Mouse (Mus musculus) liver, embryonic 15.5 days (tissue): ENCODE results near the gene Ttc16. TPM values are rescaled to one million over a fixed set of nuclear protein-coding genes. Genes with fewer than 3 reads are reported as not detected.

Experiments
- ATAC-seq: fragments of 200-750 bp; cut with Nextera tagmentation; 2 replicates; pipeline ENCODE4 v1.8.0; 2017; ENCODE audit warnings: moderate number of reproducible peaks, mild to moderate bottlenecking, moderate library complexity; ENCODE audit not compliant: insufficient read depth
- H3K27ac ChIP-seq: fragments of 300-500 bp; sonication (generic); replicated peaks from 2 replicates; pipeline ENCODE4 v1.5.1; 2015; ENCODE audit warnings: mild to moderate bottlenecking, inconsistent platforms
- H3K27me3 ChIP-seq: fragments of 300-500 bp; sonication (generic); 2 replicates; pipeline ENCODE4 v1.6.1; 2015; ENCODE audit warnings: mild to moderate bottlenecking, inconsistent platforms
- H3K36me3 ChIP-seq: fragments of 300-500 bp; sonication (generic); replicated peaks from 2 replicates; pipeline ENCODE4 v1.6.1; 2015; ENCODE audit warnings: moderate library complexity, mild to moderate bottlenecking, inconsistent platforms
- H3K4me1 ChIP-seq: fragments of 300-500 bp; sonication (generic); replicated peaks from 2 replicates; pipeline ENCODE4 v1.6.1; 2015; ENCODE audit warnings: inconsistent platforms
- H3K4me2 ChIP-seq: fragments of 300-500 bp; sonication (generic); 2 replicates; pipeline ENCODE4 v1.6.1; 2015; ENCODE audit warnings: moderate library complexity, mild to moderate bottlenecking, inconsistent platforms
- H3K4me3 ChIP-seq: fragments of 300-500 bp; sonication (generic); replicated peaks from 2 replicates; pipeline ENCODE4 v1.5.1; 2015; ENCODE audit warnings: mild to moderate bottlenecking, inconsistent platforms
- H3K9ac ChIP-seq: fragments of 300-500 bp; sonication (generic); 2 replicates; pipeline ENCODE4 v1.6.1; 2015; ENCODE audit warnings: moderate library complexity, mild to moderate bottlenecking, inconsistent platforms
- H3K9me3 ChIP-seq: fragments of 300-500 bp; sonication (generic); replicated peaks from 2 replicates; pipeline ENCODE4 v1.6.1; 2016; ENCODE audit warnings: inconsistent platforms
- WGBS: fragments of 180-500 bp; shearing (Covaris S2); methylation state at CpG from one replicate; pipeline ENCODE4 v1.1.7; 2015; ENCODE audit warnings: mixed read lengths; ENCODE audit not compliant: insufficient replicate concordance; 5-methylcytosine and 5-hydroxymethylcytosine counted together
- polyA plus RNA-seq: library from polyadenylated mRNA; unstranded; fragments of >200 nt; fragmentation: Nextera tagmentation; extraction: Ambion mirVana; gene quantifications from 2 replicates; pipeline ENCODE4 v1.2.1, GENCODE M21; 2015

Ttc16 gene
- polyA plus RNA-seq, 1 experiment from 2014 or later, result not detected

GRCm38 (mm10) chr2:32816497-32816896 lies 41.1 kb upstream of the Ttc16 start:
- Histone ChIP-seq H3K36me3 (no peaks in the 10 kb centered on the region), H3K9me3 (no peaks in the 10 kb centered on the region), H3K4me3 (no peak overlapping the region), H3K27me3 (no peaks in the 10 kb centered on the region), H3K9ac (no peak overlapping the region), H3K27ac (no peak overlapping the region), H3K4me1 (peaks cover 5% of the 10 kb centered on the region; the same call in 1 of the 2 replicates), H3K4me2 (no peak overlapping the region)
- 73% methylated on average over 2 of the region's 2 CpGs for WGBS
- ATAC-seq, result no peak

- no peak for ATAC-seq
- H3K27ac ChIP-seq, result no peak overlapping the region
- no peak overlapping the region for H3K4me3 ChIP-seq
- no peak overlapping the region for H3K4me2 ChIP-seq
- H3K9ac ChIP-seq, result no peak overlapping the region
- H3K36me3 ChIP-seq, result no peaks in the 10 kb centered on the region
- no peaks in the 10 kb centered on the region for H3K27me3 ChIP-seq
- H3K9me3 ChIP-seq, result no peaks in the 10 kb centered on the region
- H3K4me1 ChIP-seq, result 0 out of 2 replicates have a peak, but pooled peaks cover 5% of the 10 kb centered on the region
- WGBS, result 64% methylated on average over 8 of the region's 8 CpGs
Observed at GRCm38 (mm10) chr2:32811959-32812358, 36.5 kb upstream of the Ttc16 start.

GRCm38 (mm10) chr2:32808816-32809566 lies 33.6 kb upstream of the Ttc16 start:
- Histone ChIP-seq H3K36me3 (no peaks in the 10 kb centered on the region), H3K9ac (no peak overlapping the region), H3K27me3 (no peaks in the 10 kb centered on the region), H3K9me3 (no peaks in the 10 kb centered on the region), H3K4me3 (no peak overlapping the region), H3K4me2 (no peak overlapping the region), H3K4me1 (0 out of 2 replicates have a peak, but pooled peaks cover 5% of the 10 kb centered on the region), H3K27ac (no peak overlapping the region)
- no peak for ATAC-seq
- 80% methylated on average over 14 of the region's 14 CpGs for WGBS

GRCm38 (mm10) chr2:32798251-32798962 lies 23.0 kb upstream of the Ttc16 start:
- H3K4me3 ChIP-seq, result no peak overlapping the region
- no peak overlapping the region for H3K9ac ChIP-seq
- H3K36me3 ChIP-seq, result peaks cover 7% of the 10 kb centered on the region
- no peaks in the 10 kb centered on the region for H3K4me1 ChIP-seq
- H3K4me2 ChIP-seq, result no peak overlapping the region
- H3K9me3 ChIP-seq, result no peaks in the 10 kb centered on the region
- WGBS, result 59% methylated on average over 10 of the region's 10 CpGs
- no peak for ATAC-seq
- no peaks in the 10 kb centered on the region for H3K27me3 ChIP-seq
- H3K27ac ChIP-seq, result no peak overlapping the region

- Histone ChIP-seq H3K36me3 (peaks cover 7% of the 10 kb centered on the region), H3K4me1 (no peaks in the 10 kb centered on the region), H3K9ac (no peak overlapping the region), H3K27ac (no peak overlapping the region), H3K27me3 (no peaks in the 10 kb centered on the region), H3K9me3 (no peaks in the 10 kb centered on the region), H3K4me2 (no peak overlapping the region), H3K4me3 (no peak overlapping the region)
- ATAC-seq, result no peak
- 80% methylated on average over 13 of the region's 13 CpGs for WGBS
Observed at GRCm38 (mm10) chr2:32795748-32796418, 20.4 kb upstream of the Ttc16 start.

- Histone ChIP-seq H3K4me3 (no peak overlapping the region), H3K4me1 (no peaks in the 10 kb centered on the region), H3K27ac (no peak overlapping the region), H3K9ac (no peak overlapping the region), H3K27me3 (no peaks in the 10 kb centered on the region), H3K9me3 (no peaks in the 10 kb centered on the region), H3K4me2 (no peak overlapping the region), H3K36me3 (no peaks in the 10 kb centered on the region)
- WGBS, result 71% methylated on average over 6 of the region's 6 CpGs
- ATAC-seq, result no peak
Observed at GRCm38 (mm10) chr2:32791297-32791696, 15.9 kb upstream of the Ttc16 start.

- Histone ChIP-seq H3K27me3 (no peaks in the 10 kb centered on the region), H3K4me1 (no peaks in the 10 kb centered on the region), H3K4me2 (no peak overlapping the region), H3K9ac (no peak overlapping the region), H3K9me3 (no peaks in the 10 kb centered on the region), H3K4me3 (no peak overlapping the region), H3K36me3 (no peaks in the 10 kb centered on the region), H3K27ac (no peak overlapping the region)
- WGBS, result 53% methylated on average over 2 of the region's 2 CpGs
- no peak for ATAC-seq
Observed at GRCm38 (mm10) chr2:32788581-32788980, 13.1 kb upstream of the Ttc16 start.

- Histone ChIP-seq H3K4me2 (no peak overlapping the region), H3K9ac (no peak overlapping the region), H3K36me3 (no peaks in the 10 kb centered on the region), H3K4me1 (no peaks in the 10 kb centered on the region), H3K27me3 (no peaks in the 10 kb centered on the region), H3K9me3 (no peaks in the 10 kb centered on the region), H3K4me3 (no peak overlapping the region), H3K27ac (no peak overlapping the region)
- 49% methylated on average over 6 of the region's 6 CpGs for WGBS
- ATAC-seq, result no peak
Observed at GRCm38 (mm10) chr2:32787176-32787575, 11.7 kb upstream of the Ttc16 start.

- H3K4me3 ChIP-seq, result no peak within 1 kb of the TSS
- no peaks in the 10 kb centered on the region; the same call in 1 of the 2 replicates for H3K4me1 ChIP-seq
- no peak within 1 kb of the TSS for H3K4me2 ChIP-seq
- H3K36me3 ChIP-seq, result no peaks in the 10 kb centered on the region
- no peak for ATAC-seq
- H3K9me3 ChIP-seq, result no peaks in the 10 kb centered on the region
- WGBS, result 53% methylated on average over 4 of the region's 4 CpGs
- no peaks in the 10 kb centered on the region for H3K27me3 ChIP-seq
- H3K27ac ChIP-seq, result no peak within 1 kb of the TSS
- no peak within 1 kb of the TSS for H3K9ac ChIP-seq
Observed at GRCm38 (mm10) chr2:32784048-32784681, 8.7 kb upstream of the Ttc16 start, which contains the start of gene Cfap157. Gene Cfap157 (minus strand): TSS chr2:32784428.

GRCm38 (mm10) chr2:32781710-32782109 lies 6.3 kb upstream of the Ttc16 start:
- H3K9ac ChIP-seq, result no peak overlapping the region
- H3K4me1 ChIP-seq, result no peaks in the 10 kb centered on the region; the same call in 1 of the 2 replicates
- no peak for ATAC-seq
- no peaks in the 10 kb centered on the region for H3K9me3 ChIP-seq
- H3K4me3 ChIP-seq, result no peak overlapping the region
- H3K27me3 ChIP-seq, result no peaks in the 10 kb centered on the region
- WGBS, result 49% methylated on average over 6 of the region's 6 CpGs
- H3K4me2 ChIP-seq, result no peak overlapping the region
- H3K27ac ChIP-seq, result no peak overlapping the region
- H3K36me3 ChIP-seq, result no peaks in the 10 kb centered on the region

GRCm38 (mm10) chr2:32779714-32780113 lies 4.3 kb upstream of the Ttc16 start:
- no peak for ATAC-seq
- peaks cover 18% of the 10 kb centered on the region for H3K4me1 ChIP-seq
- WGBS, result 66% methylated on average over 6 of the region's 6 CpGs

More at GRCm38 (mm10) chr2:32779714-32780113, 4.3 kb upstream of the Ttc16 start:
- Histone ChIP-seq H3K4me3 (no peak overlapping the region), H3K4me2 (no peak overlapping the region), H3K27me3 (peaks cover under 1% of the 10 kb centered on the region; the same call in 1 of the 2 replicates), H3K9me3 (no peaks in the 10 kb centered on the region), H3K27ac (no peak overlapping the region), H3K9ac (no peak overlapping the region), H3K36me3 (no peaks in the 10 kb centered on the region)
